Mouse (Mus musculus): ENCODE results near the gene Mad1l1. TPM values are rescaled to one million over a fixed set of nuclear protein-coding genes. Genes with fewer than 3 reads are reported as not detected.
"Not testable (repeated sequence)": the region's sequence is repeated elsewhere in the genome, so short reads cannot be mapped to it uniquely, and the experiment has no call there.

Gene Mad1l1
- total RNA-seq, 2 experiments from 2014 or later: 24.2 to 34.4 TPM

DNA sequence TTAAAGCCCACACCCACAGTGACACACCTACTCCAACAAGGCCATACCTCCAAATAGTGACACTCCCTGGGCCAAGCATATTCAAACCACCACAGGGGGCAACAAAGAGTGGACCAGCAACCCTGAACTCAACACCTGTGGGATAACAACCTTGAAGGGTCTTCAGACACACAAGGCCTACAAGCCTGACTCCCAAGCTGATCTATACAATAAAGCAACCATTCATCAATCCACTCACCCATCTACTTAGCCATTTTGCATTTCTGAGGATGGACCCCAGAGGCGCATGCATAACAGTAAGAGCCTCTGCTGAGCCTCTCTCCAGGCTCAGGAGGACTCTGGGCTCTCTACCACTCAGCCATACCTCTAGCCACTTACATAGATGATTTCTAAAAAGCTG lies 304.5 kb downstream of the Mad1l1 start:
- no peak for DNase-seq (ENCODE audit: low spot score in 2 of 2)

DNA sequence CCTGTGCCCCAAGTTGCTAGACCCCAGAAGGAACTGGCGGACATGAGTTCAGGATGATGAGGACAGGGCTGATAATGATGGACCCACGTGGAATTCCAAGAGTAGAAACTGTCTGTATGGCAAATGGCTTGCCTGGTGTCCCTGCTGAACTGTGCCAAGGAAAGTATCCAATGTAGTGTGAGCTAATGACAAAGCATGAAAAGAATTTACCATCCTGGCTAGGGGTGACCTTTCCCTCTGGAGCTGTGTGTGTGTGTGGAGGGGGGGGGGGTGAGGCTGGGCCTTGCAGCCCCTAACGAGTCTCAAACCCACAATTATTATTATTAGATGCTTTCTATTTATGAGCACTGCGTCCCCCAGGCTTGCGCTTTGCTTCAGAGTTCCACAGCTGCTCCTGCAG lies 307.7 kb downstream of the Mad1l1 start:
- no peak for DNase-seq (ENCODE audit: low spot score in 2 of 2)

DNA sequence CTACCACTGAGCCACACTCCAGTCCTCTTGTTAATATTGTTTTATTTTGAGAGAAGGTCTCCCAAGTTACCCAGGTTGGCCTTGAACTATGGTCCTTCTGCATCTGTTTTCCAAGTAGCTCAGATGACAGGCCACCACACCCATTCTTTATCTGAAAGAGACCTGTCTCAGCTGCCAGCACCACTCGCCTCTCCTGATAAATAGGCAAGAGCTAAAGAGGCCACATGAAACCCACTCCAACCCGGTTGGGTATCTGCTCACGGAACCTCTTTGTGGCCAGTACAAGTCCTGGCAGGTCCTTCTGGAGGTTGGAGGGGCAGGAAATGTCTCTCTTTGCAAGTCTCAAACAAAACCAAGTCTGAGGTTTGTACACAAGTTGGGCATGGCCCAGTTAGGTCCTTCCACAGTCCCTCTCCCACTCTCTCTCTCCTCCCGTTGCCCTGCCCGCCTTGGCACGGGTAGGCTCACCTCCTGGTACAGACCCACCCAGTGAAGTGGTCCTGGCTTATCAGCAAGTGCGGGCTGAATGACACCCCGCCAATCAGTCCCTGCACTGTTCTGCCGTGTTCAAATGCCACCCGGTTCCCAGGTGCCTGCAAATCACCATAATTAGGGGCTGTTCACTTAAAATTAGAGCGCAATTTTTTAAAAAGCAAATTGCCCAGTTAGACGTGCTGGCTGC lies 308.9 kb downstream of the Mad1l1 start:
- no peak for DNase-seq (ENCODE audit: low spot score in 2 of 2)

DNA sequence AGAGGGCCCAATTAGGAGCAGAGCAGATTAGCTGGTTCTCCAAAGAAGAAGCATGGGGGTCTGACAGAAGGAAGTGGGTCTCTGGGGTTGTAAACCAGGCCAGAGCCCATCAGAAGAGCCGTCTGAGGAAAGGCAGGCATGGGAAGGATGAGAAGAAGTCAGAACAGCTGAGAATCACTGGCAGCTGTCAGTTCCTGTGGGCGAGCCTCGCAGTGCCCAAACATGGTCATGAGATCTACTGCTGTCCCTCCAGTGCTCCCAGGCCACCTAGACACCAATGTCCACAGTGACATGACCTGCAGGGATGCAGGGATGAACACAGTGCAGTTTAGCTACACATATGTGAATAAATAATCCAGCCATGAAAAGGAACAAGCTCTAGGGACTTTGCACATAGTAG lies 310.9 kb downstream of the Mad1l1 start:
- DNase-seq (ENCODE audit: low spot score in 2 of 2): no peak

DNA sequence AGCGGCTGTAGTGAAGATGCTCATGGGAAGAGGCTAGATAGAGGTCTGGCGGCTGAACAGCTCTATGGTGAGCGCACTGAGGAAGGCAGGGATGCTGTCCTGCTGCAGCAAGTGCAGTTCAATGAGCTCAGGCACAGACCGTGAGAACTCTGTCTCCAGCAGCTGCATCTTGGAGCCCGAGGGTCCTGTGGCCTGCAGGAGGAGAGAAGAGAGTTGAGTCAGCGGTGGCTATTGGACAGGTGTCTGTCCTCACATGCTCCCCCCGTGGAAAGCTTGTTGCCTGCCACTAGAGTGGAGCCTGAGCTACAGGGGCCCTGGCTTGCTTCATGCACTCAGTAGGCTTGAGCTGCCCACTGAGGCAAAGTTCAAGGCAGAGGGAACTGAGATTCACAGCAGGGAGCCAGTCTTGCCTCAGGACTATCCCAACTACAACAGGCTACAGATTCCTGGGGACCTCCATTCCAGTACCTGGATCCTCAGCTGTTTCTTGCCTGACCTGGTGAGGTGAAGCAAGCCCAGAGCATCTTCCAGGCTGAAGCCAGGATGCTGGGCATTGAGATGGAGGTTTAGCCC lies 312.2 kb downstream of the Mad1l1 start:
- no peak for DNase-seq (ENCODE audit: low spot score in 2 of 2)

DNA sequence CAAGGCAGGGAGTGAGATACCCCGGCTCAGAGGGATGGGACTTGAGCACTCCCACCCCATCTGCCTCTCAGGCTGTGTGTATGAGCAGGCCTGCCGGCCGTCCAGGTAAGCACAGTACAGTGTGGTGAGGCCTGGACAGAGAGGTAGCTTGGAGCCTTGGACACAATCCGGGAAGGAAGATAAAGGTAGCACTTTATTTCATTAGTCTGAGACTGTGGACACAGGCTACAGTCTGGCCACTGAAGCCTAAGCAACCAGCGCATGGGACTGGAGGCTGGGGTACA lies 312.9 kb downstream of the Mad1l1 start:
- no peak for DNase-seq (ENCODE audit: low spot score in 2 of 2)

DNA sequence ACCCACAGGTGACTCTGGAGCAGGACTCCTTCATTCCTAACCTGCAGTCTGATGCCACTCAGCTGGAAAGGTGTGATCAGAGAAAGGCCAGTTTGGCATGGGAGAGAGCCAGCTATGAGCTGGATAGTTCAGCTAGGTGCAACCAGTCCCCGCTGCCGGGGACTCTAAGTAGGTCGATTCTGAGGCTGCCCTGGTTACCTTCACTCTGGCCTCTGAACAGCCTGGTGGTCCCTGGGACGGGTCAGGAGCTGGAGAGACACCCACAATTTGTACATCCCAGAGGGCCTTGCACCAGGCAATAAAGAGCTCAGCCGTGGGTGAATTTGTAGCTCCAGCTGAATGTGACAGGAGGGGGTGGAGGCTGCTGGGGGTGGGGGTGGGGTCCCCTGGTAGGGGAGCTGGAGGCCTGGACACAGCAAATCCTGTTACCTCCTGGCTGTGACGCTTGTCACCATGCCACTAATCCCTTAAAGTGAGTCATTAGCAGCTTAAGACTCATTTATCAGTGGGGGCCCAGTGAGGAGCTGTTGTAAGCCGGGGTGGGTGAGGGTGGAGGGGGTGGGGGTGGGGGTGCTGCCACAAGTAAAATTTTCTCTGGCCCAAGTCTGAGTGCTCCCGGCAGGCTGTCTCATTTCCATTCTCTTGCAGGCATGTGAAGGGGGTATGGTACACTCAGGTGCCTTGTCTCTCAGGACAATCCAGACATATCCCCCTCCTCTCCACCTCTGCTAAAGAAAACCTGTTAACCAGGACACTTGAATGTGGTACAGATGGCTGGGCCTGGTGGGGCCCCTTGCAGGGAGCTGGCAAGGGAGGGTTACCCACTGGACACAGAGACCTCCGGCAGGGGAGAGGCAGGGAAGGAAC lies 313.5 kb downstream of the Mad1l1 start:
- no peak for DNase-seq (ENCODE audit: low spot score in 2 of 2)

DNA sequence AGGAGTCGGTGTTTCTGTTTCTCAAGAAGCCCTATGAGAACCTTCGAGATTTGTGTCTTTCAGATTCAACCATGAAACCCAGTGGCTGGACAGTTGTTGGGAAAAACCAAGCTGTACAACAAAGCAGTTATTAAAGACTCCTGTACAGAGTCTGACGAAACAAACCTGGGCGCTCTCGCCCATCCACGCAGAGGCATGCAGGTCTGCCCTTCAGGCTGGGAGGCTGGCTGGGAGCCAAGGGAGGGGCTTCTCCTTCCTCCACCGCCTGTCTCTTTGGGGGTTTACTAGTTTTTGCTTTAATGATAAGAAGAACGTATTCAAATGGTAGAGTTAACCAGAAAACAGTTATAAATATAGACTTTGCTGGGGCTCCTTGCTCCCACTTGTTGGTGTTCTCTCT lies 314.5 kb downstream of the Mad1l1 start:
- DNase-seq (ENCODE audit: low spot score in 2 of 2): no peak

DNA sequence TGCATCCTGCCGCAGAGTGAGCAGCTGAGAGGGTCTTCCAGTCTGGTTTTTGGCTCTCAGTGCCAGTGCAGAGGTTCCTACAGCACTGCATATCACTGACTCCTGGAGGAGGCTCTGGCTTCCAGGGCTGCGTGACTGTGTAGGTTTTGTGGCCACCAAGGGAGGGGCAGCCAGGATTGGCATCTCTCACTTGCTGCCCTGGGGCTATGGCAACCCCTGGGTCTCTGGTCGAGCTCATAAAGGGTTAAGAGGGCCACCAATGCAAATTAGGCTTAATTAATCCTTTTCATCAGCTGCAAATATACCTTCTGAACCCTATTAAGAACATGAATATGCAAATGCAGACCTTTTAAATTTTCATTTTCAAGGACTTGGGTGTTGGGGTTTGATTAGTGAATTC lies 318.8 kb downstream of the Mad1l1 start:
- DNase-seq (ENCODE audit: low spot score in 2 of 2): no peak

DNA sequence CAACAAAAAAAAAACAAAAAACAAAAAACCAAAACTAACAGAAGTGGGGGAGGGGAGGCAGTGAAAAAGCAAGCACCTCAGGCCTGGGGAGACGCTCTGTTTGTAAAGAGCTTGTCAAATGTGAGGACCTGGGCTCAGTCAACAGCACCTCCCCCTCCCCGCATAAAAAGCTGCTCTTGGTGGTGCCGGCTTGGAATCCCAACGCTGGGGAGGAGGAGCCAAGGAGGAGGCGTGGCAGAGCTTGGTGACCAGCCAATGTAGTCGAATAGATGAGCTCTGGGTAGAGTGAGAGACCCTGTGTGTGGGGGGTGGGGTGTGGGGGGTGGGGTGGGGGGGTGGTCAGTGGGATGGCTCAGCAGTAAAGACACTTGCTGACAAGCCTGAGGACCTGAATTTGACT lies 322.4 kb downstream of the Mad1l1 start:
- no peak for DNase-seq (ENCODE audit: low spot score in 2 of 2)

DNA sequence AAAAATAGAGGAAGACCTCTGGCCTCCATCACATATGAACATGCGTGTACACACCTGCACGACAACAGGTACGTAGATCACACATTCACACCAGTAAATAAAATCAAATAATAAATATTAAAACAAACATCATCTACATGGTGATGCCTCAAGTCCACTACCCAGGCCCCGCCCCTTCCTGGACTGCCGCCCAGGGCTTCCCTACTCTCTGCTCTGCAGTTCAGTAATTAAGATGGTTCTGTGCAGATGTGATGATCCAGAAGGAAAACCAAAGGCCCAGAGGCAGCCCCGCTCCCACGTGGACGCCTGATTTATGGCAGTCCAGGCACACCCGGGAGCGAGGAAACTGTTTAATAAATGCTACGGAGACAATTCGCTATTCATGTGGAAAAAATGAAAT lies 323.0 kb downstream of the Mad1l1 start:
- not testable (repeated sequence) for DNase-seq (ENCODE audit: low spot score in 2 of 2)

DNA sequence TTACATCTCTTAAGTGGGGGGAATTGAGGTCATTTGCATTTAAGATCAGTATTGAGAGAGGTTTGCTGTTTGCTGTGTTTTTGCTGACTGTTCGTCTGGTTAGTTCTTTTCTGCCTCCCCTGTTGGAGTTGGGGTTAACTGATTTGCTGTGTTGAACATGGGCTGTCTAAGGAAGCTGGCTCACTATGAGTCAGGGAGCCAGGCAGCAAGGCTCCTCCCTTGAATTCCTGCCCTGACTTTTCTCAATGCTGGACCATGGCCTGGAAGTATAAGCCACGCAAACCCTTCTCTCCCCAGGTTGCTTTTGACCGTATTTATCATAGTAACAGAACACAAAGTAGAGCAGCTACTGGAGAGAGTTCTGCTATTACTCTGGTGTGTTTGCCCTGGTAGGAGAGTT lies 329.8 kb downstream of the Mad1l1 start:
- no peak for DNase-seq (ENCODE audit: low spot score in 2 of 2)

DNA sequence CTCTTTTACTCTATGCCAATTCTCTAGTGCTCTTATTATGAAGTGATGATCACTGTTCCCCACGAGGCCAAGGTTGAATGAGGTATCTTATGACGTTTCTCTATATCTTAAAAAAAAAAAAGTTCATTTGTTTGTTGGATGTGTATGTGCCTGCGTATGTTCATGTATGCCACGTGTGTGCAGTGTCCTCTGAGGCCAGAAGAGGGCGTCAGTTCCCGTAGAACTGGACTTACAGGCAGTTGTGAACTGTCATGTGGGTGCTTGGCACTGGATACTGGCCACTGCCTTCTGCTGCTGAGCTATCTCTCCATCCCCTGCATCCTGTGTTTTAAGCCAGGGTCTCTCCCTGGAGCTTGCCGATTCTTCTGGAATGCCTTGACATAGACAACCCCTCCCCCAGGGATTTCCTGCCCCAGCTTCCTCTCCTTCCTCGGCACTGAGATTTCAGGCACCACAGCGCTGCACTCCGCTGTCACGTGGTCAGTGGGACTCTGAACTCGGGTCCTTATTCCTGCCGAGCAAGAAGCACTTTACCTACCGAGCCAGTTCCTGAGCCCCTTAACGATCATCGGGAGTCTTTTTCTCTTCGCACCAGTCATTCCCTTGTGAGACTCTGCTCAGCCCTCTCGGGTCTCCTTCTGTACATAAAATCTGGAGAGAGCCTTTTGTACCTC lies 336.1 kb downstream of the Mad1l1 start:
- DNase-seq (ENCODE audit: low spot score in 2 of 2): no peak

DNA sequence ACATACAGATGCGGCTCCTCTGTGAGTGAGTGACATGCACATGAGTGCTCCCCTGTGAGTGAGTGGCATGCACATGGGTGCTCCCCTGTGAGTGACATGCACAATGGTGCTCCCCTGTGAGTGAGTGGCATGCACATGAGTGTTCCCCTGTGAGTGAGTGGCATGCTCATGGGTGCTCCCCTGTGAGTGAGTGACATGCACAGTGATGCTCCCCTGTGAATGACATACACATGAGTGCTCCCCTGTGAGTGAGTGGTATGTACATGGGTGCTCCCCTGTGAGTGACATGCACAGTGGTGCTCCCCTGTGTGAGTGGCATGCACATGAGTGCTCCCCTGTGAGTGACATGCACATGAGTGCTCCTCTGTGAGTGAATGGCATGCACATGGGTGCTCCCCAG lies 339.4 kb downstream of the Mad1l1 start:
- no peak for DNase-seq (ENCODE audit: low spot score in 2 of 2)

DNA sequence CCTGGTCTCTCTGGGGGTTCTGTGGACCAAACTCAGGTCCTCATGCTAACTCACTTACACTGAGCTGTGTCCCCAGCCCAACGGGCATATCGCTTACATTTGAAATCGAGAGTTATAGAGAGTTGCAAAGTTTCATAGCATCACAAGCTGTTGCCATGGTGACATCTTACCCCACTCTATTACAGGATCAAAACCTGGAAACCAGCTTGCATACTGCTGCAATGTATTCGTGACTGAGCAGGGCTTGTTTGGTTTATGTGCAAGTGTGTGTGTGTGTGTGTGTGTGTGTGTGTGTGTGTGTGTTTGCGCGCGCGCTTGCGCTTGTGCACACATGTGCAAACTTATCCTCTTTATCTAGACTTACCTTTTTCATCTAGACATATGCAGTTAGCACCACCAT lies 342.0 kb downstream of the Mad1l1 start:
- DNase-seq (ENCODE audit: low spot score in 2 of 2): no peak

DNA sequence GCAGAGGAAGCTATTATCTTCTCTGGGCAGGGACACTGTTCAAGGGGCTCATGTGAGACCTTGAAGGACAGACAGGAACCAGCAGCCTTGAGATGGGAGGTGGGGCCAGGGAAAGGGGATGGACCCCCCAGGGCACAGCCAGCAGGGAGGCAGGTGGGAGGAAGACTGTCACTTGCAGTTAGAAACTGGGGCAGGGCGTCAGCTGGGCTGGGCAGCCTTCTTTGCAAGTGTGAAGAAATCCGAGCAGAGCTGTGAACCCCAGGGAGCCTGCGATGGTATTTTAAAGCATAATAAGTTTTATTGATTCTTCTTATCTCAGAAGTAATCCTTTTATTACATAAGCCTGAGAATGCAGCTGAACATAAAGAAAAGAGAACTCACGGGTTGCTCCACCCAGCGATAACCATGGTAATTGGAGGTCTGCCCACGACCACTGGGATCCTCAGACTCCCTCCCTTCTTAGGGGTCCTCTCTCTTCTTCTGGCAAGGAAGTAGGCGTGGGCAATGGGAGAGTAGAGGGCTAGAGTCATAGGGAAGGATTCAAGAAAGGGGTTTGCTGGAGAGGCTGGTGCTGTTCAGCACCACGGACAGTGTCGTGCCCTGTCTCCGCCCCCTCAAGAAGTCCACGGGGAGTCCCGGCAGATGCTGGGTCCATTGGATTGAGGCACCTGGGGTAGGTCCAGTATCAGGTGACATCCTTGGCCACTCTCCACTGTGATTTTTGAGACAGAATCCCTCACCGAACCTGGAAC lies 342.7 kb downstream of the Mad1l1 start:
- DNase-seq (ENCODE audit: low spot score in 2 of 2): no peak

DNA sequence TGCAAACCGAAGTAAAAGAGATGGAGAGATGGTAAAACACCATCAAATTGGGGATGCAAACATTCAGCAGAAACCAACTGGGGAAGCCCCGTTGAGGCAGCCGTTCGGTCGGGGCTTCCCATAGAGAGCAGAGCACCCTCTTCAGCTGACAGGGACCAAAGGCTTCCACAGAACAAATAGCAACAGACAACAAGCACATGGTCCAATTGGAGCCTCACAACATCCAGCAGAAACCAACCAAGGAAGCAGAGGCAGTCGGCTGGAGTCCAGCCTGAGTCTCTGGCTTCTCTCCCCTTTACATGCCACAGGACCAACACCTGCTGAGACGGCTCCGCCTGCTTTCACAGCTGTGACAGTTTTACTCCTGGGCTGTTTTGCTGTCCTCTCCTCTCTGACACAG lies 343.9 kb downstream of the Mad1l1 start:
- no peak for DNase-seq (ENCODE audit: low spot score in 2 of 2)

DNA sequence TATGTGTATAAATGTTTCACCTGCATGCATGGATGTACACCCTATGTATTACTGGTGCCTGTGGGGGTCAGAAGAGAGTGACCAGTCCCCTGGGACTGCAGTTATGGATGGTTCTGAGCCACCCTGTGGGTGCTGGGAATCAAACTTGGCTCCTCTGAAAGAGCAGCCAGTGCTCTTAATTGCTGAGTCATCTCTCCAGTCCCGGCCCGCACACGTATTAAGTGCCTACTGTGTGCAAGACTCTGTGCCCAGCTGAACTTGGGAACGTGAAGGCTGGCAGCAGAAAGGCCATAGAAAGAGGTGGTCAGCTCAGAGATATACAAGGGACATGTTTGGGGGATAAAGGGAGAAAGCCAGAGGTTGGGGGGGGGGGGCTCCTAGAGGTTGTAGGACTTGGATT lies 344.8 kb downstream of the Mad1l1 start:
- no peak for DNase-seq (ENCODE audit: low spot score in 2 of 2)

DNA sequence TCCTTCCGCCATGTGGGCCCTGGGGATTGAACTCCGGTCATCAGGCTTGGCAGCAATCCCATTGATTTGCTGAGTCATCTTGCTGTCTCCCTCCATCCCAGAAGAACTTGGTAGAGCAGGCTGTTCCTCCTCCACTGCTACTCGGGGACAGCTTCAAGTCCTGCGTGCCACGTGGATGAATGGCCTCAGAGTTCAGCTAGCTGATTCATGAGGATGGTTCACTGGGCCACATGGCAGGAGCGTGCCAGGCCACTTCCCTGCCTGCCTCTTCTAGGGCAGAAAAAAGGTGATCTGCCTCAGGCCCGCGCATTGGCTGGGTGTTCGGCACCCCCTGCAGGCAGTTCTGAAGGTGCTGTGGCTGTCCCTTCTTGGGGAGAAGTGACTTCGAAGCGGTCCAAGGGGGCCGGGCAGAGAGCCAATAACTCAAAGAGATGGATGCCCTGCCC lies 351.1 kb downstream of the Mad1l1 start:
- DNase-seq (ENCODE audit: low spot score in 2 of 2): peak in 1 of 2 experiments; percentile 19

DNA sequence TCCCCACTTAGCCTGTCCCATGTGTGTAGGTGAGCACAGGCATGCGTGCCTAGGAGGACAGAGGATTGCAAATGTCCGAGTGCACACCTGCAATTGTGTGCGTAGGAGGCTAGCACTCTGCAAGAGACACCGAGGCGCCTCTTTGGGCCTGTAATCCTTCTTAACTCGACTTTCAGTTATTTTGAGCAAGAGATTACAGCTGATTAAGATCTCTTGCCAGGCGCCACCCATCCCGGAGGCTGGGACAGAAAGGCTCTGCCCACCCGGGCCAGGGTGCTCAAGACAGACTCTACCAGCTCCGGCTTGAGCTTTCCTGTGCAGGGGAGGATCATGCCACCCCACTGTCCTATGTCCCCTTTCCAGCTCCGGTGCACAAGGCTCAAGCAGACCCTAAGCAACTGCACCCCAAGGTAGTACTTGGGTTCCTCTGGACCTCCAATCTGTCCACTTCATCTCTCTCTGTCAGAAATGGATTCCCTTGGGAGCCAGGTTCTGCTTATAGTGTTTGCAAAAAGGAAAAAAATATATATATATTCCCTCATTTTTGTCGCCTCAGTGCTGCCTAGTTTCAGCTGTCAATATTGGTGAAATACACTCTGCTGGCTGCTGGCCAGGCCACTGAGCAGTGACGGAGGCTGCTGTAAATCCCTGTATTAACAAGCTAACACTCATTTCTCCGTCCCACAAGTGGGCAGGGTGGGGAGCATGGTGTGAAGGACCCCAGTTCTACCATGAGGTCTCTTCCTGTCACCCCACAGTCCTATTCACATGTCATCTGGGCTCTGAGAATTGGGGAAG lies 352.0 kb downstream of the Mad1l1 start:
- no peak for DNase-seq (ENCODE audit: low spot score in 2 of 2)
